19 mouse cellular contexts compared by ENCODE assay signal in genomic region chr15:59708402-59708801, GRCm38 (mm10).
"Had no signal": no experiment of that assay in that cellular context is flagged by ENCODE, and none has a peak within 500 bp of the region (broad histone marks: within the 10 kb centered on the region; RNA-seq: fewer than 3 reads in every experiment).

No protein-coding gene starts in this region.

- DNase-seq: kidney, postnatal 10 days; kidney, postnatal 4 days; left cerebral cortex, postnatal 4 days; lung, postnatal 14 days; retina, postnatal 1 day; right cerebral cortex, postnatal 4 days; spleen, adult 18-20 months; thymus, adult 18-20 months; thymus, postnatal 25 days had no signal

- H3K4me3 ChIP-seq: layer of hippocampus, adult 2 months; limb, embryonic 13.5 days; liver, embryonic 15.5 days; lung, embryonic 15.5 days; neural tube, embryonic 13.5 days had no signal

- H3K4me2 ChIP-seq: limb, embryonic 13.5 days; liver, embryonic 15.5 days; lung, embryonic 15.5 days; midbrain, embryonic 11.5 days; neural tube, embryonic 13.5 days had no signal

- H3K9me3 ChIP-seq: limb, embryonic 13.5 days; liver, embryonic 15.5 days; lung, embryonic 15.5 days; megakaryocyte, embryonic 14.5 days; neural tube, embryonic 13.5 days had no signal

- ATAC-seq: intestine, postnatal 0 days; midbrain, embryonic 16.5 days had no signal

- H3K9ac ChIP-seq: limb, embryonic 13.5 days; liver, embryonic 15.5 days; lung, embryonic 15.5 days; neural tube, embryonic 13.5 days had no signal

- H3K27me3 ChIP-seq: limb, embryonic 13.5 days; liver, embryonic 15.5 days; lung, embryonic 15.5 days; neural tube, embryonic 13.5 days had no signal

- H3K27ac ChIP-seq: layer of hippocampus, adult 2 months; limb, embryonic 13.5 days; lung, embryonic 15.5 days; macrophage; neural tube, embryonic 13.5 days had no signal

- H3K36me3 ChIP-seq: limb, embryonic 13.5 days; liver, embryonic 15.5 days; lung, embryonic 15.5 days; neural tube, embryonic 13.5 days had no signal

- H3K4me1 ChIP-seq: limb, embryonic 13.5 days; lung, embryonic 15.5 days; neural tube, embryonic 13.5 days had no signal
